Mouse (Mus musculus): ENCODE data around the gene Nectin2. TPM values are rescaled to one million over a fixed set of nuclear protein-coding genes. Genes with fewer than 3 reads are reported as not detected.

Nectin2 gene
- total and polyA plus RNA-seq, 2 experiments from 2014 or later = 55.3 to 75.3 TPM

DNA sequence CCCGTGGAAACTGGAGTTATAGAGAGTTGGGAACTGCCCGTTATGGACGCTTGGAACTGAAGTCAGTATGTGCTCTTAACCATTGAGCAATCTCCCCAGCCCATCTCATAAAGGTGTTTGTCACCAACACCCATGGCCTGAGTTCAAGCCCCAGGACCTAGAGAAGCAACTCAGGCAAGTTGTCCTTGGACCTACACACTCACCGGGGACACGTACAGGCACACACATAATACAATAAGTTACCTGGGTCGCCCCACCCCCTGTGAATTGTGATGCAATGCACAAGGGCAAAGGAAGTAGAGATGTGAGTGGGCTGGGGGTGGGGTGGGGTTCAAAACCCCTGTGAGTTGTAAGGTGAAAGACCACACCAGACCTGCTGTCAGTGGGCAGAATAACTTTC is 63.8 kb downstream of the Nectin2 start:
- no peak overlapping the region for H3K4me2 ChIP-seq (ENCODE audit: low read depth, low read length, poor library complexity, severe bottlenecking)
- H3K4me3 ChIP-seq (ENCODE audit: low read depth, low read length) = no peak overlapping the region
- WGBS = 88% methylated on average over 6 of the region's 6 CpGs
- no peaks in the 10 kb centered on the region for H3K36me3 ChIP-seq (ENCODE audit: insufficient read depth, low read length)
- H3K9ac ChIP-seq (replicated peaks; ENCODE audit: low read length, poor library complexity, severe bottlenecking) = no peak overlapping the region
- H3K27ac ChIP-seq (ENCODE audit: low read depth, low read length) = no peak overlapping the region
- TF ChIP-seq CTCF (IDR thresholded peaks at IDR 0.05) = no peak
- DNase-seq (ENCODE audit: low spot score) = no peak
- H3K9me3 ChIP-seq (ENCODE audit: low read length) = no peaks in the 10 kb centered on the region
- ATAC-seq (ENCODE audit: low FRiP score) = no peak
- H3K27me3 ChIP-seq (ENCODE audit: insufficient read depth, low read length) = no peaks in the 10 kb centered on the region
- H3K4me1 ChIP-seq (ENCODE audit: insufficient read depth, low read length) = no peaks in the 10 kb centered on the region

DNA sequence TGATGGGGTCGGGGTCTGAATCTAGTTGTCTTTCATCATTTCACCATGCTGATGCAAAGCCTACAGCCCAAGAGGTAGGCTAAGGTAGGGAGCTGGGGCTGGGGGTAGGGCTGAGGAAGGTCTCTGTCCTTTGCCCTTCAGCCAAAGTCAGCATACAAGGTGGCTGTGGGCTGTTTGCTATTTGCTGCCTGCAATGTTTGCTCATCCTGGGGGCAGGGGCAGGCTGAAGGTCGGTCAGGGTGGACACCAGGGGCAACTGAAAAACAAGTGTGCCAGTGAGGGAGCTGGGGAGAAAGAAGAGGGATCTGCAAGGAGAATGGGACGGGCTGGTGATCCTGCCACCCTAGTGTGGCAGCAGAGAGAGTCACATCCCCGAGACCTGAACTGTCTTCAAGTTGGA is 64.9 kb downstream of the Nectin2 start:
- H3K4me2 ChIP-seq (ENCODE audit: low read depth, low read length, poor library complexity, severe bottlenecking) = no peak overlapping the region
- H3K27ac ChIP-seq (ENCODE audit: low read depth, low read length) = no peak overlapping the region
- H3K4me1 ChIP-seq (ENCODE audit: insufficient read depth, low read length) = no peaks in the 10 kb centered on the region
- DNase-seq (ENCODE audit: low spot score) (no peak), ATAC-seq (ENCODE audit: low FRiP score) (no peak)
- H3K36me3 ChIP-seq (ENCODE audit: insufficient read depth, low read length) = no peaks in the 10 kb centered on the region
- H3K9ac ChIP-seq (replicated peaks; ENCODE audit: low read length, poor library complexity, severe bottlenecking) = no peak overlapping the region
- H3K27me3 ChIP-seq (ENCODE audit: insufficient read depth, low read length) = no peaks in the 10 kb centered on the region
- no peaks in the 10 kb centered on the region for H3K9me3 ChIP-seq (ENCODE audit: low read length)
- no peak for TF ChIP-seq CTCF (IDR thresholded peaks at IDR 0.05)
- no peak overlapping the region for H3K4me3 ChIP-seq (ENCODE audit: low read depth, low read length)
- WGBS = 61% methylated on average over 4 of the region's 4 CpGs

DNA sequence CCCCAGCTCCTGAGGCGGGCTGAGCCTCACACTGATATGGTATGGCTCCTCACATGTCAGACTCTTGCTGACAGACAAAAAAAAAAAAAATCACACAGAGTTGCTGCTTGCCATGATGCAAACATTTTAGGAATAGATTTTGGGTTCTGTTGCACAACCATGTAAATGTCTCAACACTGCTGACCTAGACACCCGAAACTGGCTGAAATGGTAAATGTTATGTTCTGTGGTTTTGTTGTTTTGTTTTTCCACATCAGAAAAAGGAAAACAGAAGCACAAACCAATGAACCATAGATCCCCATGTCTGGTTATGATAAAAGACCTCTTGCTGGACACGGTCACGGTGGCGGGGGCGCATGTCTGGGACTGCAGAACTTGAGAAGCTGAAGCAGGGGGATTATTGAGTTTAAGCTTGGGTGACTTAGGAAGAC is 66.5 kb downstream of the Nectin2 start:
- Histone ChIP-seq H3K4me3 (ENCODE audit: low read depth, low read length) (no peak overlapping the region), H3K9ac (replicated peaks; ENCODE audit: low read length, poor library complexity, severe bottlenecking) (no peak overlapping the region), H3K4me2 (ENCODE audit: low read depth, low read length, poor library complexity, severe bottlenecking) (no peak overlapping the region), H3K27ac (ENCODE audit: low read depth, low read length) (no peak overlapping the region), H3K36me3 (ENCODE audit: insufficient read depth, low read length) (no peaks in the 10 kb centered on the region), H3K27me3 (ENCODE audit: insufficient read depth, low read length) (no peaks in the 10 kb centered on the region), H3K9me3 (ENCODE audit: low read length) (no peaks in the 10 kb centered on the region), H3K4me1 (ENCODE audit: insufficient read depth, low read length) (no peaks in the 10 kb centered on the region)
- TF ChIP-seq CTCF (IDR thresholded peaks at IDR 0.05) = no peak
- WGBS = 88% methylated on average over 6 of the region's 6 CpGs
- DNase-seq (ENCODE audit: low spot score) (no peak), ATAC-seq (ENCODE audit: low FRiP score) (no peak)

DNA sequence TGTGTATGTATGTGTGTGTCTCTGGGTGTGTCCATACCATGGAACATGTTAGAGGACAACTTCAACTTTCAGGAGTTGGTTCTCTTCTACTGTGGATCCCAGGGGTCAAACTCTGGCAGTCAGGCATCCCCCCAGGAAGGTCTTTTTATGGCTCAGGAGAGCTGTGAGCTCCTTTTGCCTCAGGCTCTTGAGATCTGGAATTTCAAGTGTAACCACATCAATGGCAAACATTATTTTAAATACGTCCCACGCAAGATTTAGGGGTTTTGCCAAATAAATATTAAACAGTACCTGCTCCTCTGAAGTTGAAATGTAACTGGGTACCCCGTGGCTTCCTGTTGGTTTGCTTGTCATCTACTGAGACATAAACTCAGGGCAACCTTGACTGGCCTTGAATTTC is 67.3 kb downstream of the Nectin2 start:
- DNase-seq (ENCODE audit: low spot score) = no peak
- Histone ChIP-seq H3K9ac (replicated peaks; ENCODE audit: low read length, poor library complexity, severe bottlenecking) (no peak overlapping the region), H3K27ac (ENCODE audit: low read depth, low read length) (no peak overlapping the region), H3K36me3 (ENCODE audit: insufficient read depth, low read length) (no peaks in the 10 kb centered on the region), H3K4me2 (ENCODE audit: low read depth, low read length, poor library complexity, severe bottlenecking) (no peak overlapping the region), H3K4me1 (ENCODE audit: insufficient read depth, low read length) (no peaks in the 10 kb centered on the region), H3K4me3 (ENCODE audit: low read depth, low read length) (no peak overlapping the region), H3K9me3 (ENCODE audit: low read length) (no peaks in the 10 kb centered on the region), H3K27me3 (ENCODE audit: insufficient read depth, low read length) (no peaks in the 10 kb centered on the region)
- ATAC-seq (ENCODE audit: low FRiP score) = no peak
- no peak for TF ChIP-seq CTCF (IDR thresholded peaks at IDR 0.05)
- WGBS = 72% methylated on average over 3 of the region's 3 CpGs

DNA sequence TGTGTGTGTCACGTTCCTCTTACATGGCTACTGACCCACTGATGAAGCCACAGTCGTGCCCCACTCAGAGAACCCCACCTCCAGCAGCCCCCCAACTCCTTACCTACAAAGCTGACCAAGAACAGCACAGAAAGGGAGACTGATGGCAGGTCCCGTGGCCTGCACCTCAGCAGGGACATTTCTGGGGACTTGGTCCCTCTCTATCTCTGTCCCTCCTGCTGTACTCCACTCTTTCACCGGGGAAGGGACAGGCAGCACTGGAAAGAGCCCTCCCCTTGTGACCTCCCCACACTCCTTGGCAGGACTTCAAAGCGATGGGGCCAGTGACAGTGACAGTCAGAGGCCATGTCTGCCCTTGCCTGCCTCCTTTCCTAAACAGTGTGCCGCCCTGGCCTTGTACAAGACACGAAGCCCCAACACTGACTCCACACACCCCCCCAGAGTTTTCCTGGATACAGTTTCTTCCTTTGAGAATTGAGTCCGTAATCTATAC is 69.0 kb downstream of the Nectin2 start, which contains the start of the genes Gm44805 and Apoc4:
TSS of gene Gm44805 (minus strand) at position 222 of the 493 bp plus-strand sequence.
TSS of gene Apoc4 (minus strand) at position 278 of the 493 bp plus-strand sequence.
- H3K27ac ChIP-seq (ENCODE audit: low read depth, low read length) = no peak within 1 kb of the TSS
- ATAC-seq (ENCODE audit: low FRiP score) = no peak
- no peak for TF ChIP-seq CTCF (IDR thresholded peaks at IDR 0.05)
- H3K4me3 ChIP-seq (ENCODE audit: low read depth, low read length) = no peak within 1 kb of the TSS
- H3K27me3 ChIP-seq (ENCODE audit: insufficient read depth, low read length) = no peaks in the 10 kb centered on the region
- H3K9me3 ChIP-seq (ENCODE audit: low read length) = no peaks in the 10 kb centered on the region
- WGBS = 56% methylated on average over 8 of the region's 8 CpGs
- no peak within 1 kb of the TSS for H3K9ac ChIP-seq (replicated peaks; ENCODE audit: low read length, poor library complexity, severe bottlenecking)
- H3K4me1 ChIP-seq (ENCODE audit: insufficient read depth, low read length) = no peaks in the 10 kb centered on the region
- no peak within 1 kb of the TSS for H3K4me2 ChIP-seq (ENCODE audit: low read depth, low read length, poor library complexity, severe bottlenecking)
- no peaks in the 10 kb centered on the region for H3K36me3 ChIP-seq (ENCODE audit: insufficient read depth, low read length)
- no peak for DNase-seq (ENCODE audit: low spot score)

DNA sequence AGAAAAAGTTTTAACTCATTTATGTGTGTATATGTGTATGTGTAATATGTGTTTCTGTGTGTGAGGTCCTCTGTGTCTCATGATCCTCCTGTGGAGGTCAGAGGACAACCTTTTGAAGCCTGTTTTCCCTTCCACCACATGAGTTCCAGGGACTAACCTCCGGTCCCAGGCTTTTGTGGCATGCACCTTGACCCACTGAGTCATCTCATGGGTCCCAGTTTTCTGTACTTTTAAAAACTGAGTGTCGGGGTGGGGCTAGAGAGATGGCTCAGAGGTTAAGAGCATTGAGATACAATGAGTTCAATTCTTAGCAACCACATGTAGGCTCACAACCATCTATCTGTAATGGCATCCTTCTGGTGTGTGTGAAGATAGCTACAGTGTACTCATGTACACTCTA is 69.6 kb downstream of the Nectin2 start:
- Histone ChIP-seq H3K36me3 (ENCODE audit: insufficient read depth, low read length) (no peaks in the 10 kb centered on the region), H3K27me3 (ENCODE audit: insufficient read depth, low read length) (no peaks in the 10 kb centered on the region)
- WGBS = 93% methylated on average over 2 of the region's 2 CpGs

More for the DNA sequence above, 69.6 kb downstream of the Nectin2 start:
- Histone ChIP-seq H3K9me3 (ENCODE audit: low read length) (no peaks in the 10 kb centered on the region), H3K27ac (ENCODE audit: low read depth, low read length) (no peak overlapping the region), H3K9ac (replicated peaks; ENCODE audit: low read length, poor library complexity, severe bottlenecking) (no peak overlapping the region), H3K4me2 (ENCODE audit: low read depth, low read length, poor library complexity, severe bottlenecking) (no peak overlapping the region), H3K4me3 (ENCODE audit: low read depth, low read length) (no peak overlapping the region), H3K4me1 (ENCODE audit: insufficient read depth, low read length) (no peaks in the 10 kb centered on the region)
- TF ChIP-seq CTCF (IDR thresholded peaks at IDR 0.05) = no peak
- DNase-seq (ENCODE audit: low spot score) = no peak
- no peak for ATAC-seq (ENCODE audit: low FRiP score)
